Mouse (Mus musculus) heart, postnatal 14 days (tissue): ENCODE data around the gene Clps. TPM values are rescaled to one million over a fixed set of nuclear protein-coding genes. Genes with fewer than 3 reads are reported as not detected.

Source experiments
- DNase-seq, 2 experiments: peaks; one replicate each; pipeline ENCODE4 v3.0.0; 2021 to 2022
- intact Hi-C: fragments of 180-260 bp; cut with DNase I; formaldehyde crosslinking; loops from one replicate; pipeline ENCODE4 v1.15.1; 2025
- total RNA-seq, 2 experiments: library from RNA; stranded (reverse); gene quantifications; 2 replicates each; pipeline ENCODE4 v1.2.3; 2021

Gene Clps
- total RNA-seq, 2 experiments from 2014 or later, result not detected

DNA sequence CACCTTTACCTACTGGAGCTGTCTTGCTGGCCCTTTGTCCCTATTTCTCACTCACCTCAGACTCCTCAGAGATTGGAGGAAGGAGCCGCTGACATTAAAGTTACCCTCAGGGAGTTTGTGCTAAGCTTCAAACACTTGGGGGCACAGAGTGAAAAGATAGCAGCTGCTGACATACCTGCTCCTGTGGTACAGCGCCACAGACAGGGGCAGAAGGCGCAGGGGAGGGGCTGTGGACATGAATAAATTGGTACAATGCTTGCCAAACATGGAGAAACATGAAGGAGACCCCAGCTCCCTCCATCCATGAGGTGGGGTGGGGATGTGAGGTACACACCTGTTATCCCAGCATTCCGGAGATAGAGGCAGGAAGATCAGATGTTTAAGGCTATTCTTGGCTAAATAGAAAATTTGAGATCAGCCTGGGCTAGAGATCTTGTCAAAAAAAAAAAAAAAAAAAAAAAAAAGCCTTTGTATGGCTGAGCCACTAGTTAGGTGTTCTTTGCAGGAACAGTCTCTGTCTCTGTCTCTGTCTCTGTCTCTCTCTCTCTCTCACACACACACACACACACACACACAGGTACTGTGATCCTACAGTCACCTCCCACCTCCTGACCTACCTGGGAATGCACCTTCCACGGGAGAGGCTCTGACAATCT is 39.4 kb downstream of the Clps start:
- DNase-seq, result no peak

GRCm38 (mm10) chr17:28520561-28520960 is 40.0 kb downstream of the Clps start:
- no peak for DNase-seq
- intact Hi-C loops, result loop anchor here (5.0 kb wide), 1 partner anchor 193 kb away; the partner anchor contains the start of gene Rpl10a

More for the DNA sequence above, 39.4 kb downstream of the Clps start:
- intact Hi-C loops, result loop anchor here (5.0 kb wide), 1 partner anchor 194 kb away; the partner anchor contains the start of gene Rpl10a

DNA sequence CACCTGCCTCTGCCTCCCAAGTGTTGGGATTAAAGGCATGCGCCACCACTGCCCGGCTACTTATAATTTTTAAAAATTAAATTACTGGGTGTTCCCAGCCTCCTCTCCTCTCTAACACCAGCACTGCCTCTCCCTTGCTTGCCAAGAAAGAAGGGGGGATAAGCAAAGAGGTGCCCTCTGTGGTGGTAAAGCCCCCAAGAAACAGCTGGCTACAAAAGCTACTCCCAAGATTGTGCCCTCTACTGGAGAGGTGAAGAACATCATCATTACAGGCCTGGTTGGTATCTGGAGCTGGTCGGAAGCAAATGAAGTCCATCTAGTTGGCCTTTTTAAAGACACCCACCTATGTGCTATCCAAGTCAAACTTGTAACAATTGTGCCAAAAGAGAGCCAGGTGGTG is 40.7 kb downstream of the Clps start:
- intact Hi-C loops, result loop anchor here (5.0 kb wide), 1 partner anchor 193 kb away; the partner anchor contains the start of gene Rpl10a
- no peak for DNase-seq

GRCm38 (mm10) chr17:28518615-28519071 is 41.9 kb downstream of the Clps start:
- intact Hi-C loops, result no loop called here
- peak; percentile 40 to 50 for DNase-seq

- DNase-seq, result peak; percentile 95 to 99
- intact Hi-C loops, result no loop called here
Measured at GRCm38 (mm10) chr17:28517956-28518614, 42.5 kb downstream of the Clps start.

DNA sequence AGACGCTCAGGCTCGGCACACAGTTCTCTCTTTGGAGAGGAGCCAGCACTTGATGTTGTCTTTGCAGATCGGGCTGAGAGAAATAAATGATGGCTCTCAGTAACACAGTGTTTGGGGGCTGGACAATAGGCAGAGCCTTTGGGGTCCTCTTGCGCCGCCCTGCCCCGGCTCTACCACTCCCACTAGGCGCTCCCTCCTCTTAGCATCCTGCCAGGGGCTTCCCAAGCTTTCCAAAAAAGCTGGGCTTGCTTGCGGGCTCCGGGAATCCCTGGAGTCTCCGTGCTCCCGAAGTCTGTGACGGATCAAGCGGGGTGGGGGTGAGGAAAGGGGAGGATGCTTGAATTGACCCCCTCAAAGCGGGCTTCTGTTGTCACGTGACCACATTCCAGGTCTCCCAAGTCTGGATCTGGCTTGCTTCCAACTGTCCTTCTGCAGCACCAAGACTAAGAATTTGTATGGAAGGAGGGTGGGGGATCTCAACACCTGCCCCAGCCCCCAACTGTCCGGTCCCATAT is 43.1 kb downstream of the Clps start, which contains the start of gene Fkbp5:
Gene Fkbp5, minus strand, starts transcription at position 87 of the 515 bp plus-strand sequence.
- intact Hi-C loops, result no loop called here
- DNase-seq, result peak; percentile 87 to 89

GRCm38 (mm10) chr17:28516881-28517280 is 43.7 kb downstream of the Clps start:
- intact Hi-C loops, result no loop called here
- DNase-seq, result no peak

- peak; percentile 20 to 60 for DNase-seq
- intact Hi-C loops, result no loop called here
Measured at GRCm38 (mm10) chr17:28515431-28516341, 44.9 kb downstream of the Clps start.

DNA sequence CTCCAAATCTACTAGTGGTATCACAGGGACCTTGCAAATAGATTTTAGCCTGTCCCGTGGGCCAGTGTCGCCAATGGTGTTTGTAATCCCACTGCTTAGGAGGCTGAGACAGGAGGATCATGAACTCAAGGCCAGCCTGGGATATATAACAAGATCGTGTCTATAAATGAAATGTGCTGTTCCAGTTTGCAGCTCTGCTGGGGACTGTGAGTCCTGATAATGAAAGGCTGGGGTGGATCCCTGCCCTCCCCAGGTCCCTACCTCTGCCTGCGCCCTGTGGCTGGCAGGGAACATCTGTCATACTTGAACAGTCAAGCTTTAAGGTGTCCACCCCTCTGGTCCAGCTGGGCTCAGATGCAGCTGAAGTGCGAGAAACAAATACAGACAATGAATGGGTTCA is 46.0 kb downstream of the Clps start:
- intact Hi-C loops, result no loop called here
- DNase-seq, result no peak

GRCm38 (mm10) chr17:28513844-28514243 is 46.7 kb downstream of the Clps start:
- intact Hi-C loops, result no loop called here
- DNase-seq, result peak; percentile 22 to 51

- intact Hi-C loops, result no loop called here
- no peak for DNase-seq
Measured at GRCm38 (mm10) chr17:28513337-28513736, 47.2 kb downstream of the Clps start.

- intact Hi-C loops, result no loop called here
- DNase-seq, result peak; percentile 56 to 78
Measured at GRCm38 (mm10) chr17:28512696-28513095, 47.9 kb downstream of the Clps start.

DNA sequence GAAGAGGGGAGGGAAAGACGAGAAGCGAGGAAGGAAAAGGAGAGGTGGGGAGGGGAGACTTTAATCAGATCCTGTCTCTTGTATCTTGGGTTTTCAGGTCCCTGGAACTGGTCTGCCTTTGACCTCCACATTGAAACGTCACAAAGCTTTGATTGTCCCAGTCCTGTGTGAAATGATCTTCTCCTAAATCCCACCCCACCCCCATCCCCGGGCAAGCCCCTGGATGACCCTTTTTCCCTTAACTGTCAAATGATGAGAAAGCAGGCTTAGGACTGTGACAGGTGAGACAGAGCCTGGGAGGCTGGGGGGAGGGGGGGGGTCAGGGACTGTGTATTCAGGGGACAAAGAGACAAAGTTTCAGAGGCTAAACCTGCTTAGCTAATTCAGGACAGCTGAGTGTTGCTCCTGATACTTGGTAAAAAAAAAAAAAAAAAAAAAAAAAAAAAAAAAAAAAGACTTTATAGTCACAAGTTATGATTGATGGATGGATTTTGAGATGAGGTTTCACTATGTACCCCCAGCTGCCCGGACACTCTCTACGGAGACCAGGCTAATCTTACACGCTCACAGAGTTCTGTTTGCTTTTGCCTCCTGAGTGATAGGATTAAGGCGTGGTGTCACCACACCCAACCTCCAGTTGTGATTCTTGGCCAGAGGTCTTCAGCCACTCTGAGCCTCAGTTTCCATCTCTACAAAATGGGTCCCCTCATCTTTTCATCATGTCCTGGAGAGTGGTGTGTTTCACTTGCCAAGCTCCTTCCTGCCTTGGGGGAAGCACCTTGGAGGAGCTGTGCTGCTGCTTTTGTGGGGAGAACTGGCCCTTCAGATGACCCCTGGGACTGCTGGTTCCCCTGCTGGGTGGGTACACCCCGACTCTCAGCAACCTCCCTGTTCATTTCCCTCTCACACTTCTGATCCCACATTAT is 48.7 kb downstream of the Clps start:
- DNase-seq, result no peak

GRCm38 (mm10) chr17:28510445-28511342 is 49.9 kb downstream of the Clps start:
- intact Hi-C loops, result no loop called here

More for the DNA sequence above, 48.7 kb downstream of the Clps start:
- intact Hi-C loops, result no loop called here

More at GRCm38 (mm10) chr17:28510445-28511342, 49.9 kb downstream of the Clps start:
- DNase-seq, result peak in 1 of 2 experiments; percentile 43
